Mouse (Mus musculus): ENCODE measurements at regions not wholly inside any gene's neighbourhood (a gene's known extent, or its start where the extent isn't known, plus 50 kb on each side); places are given as distances from the start of the nearest gene placed in this dataset.

- DNase-seq = no peak
Measured at GRCm38 (mm10) chr6:36058206-36058605, 329.7 kb upstream of the Chrm2 start.

- no peak for DNase-seq
Measured at GRCm38 (mm10) chr6:36060411-36060810, 327.5 kb upstream of the Chrm2 start.

- no peak for DNase-seq
Measured at GRCm38 (mm10) chr6:36064919-36065318, 323.0 kb upstream of the Chrm2 start.

GRCm38 (mm10) chr6:36068690-36069089, 319.2 kb upstream of the Chrm2 start:
- no peak for DNase-seq

GRCm38 (mm10) chr6:36079559-36079958, 308.3 kb upstream of the Chrm2 start:
- no peak for DNase-seq

GRCm38 (mm10) chr6:36093584-36093983, 294.3 kb upstream of the Chrm2 start:
- no peak for DNase-seq

GRCm38 (mm10) chr6:36094075-36094474, 293.8 kb upstream of the Chrm2 start:
- no peak for DNase-seq

- no peak for DNase-seq
Measured at GRCm38 (mm10) chr6:36097391-36097790, 290.5 kb upstream of the Chrm2 start.

- DNase-seq = peak; percentile 31
Measured at GRCm38 (mm10) chr6:36098179-36098578, 289.7 kb upstream of the Chrm2 start.

GRCm38 (mm10) chr6:36108830-36109229, 279.1 kb upstream of the Chrm2 start:
- DNase-seq = no peak

GRCm38 (mm10) chr6:36137223-36137622, 250.7 kb upstream of the Chrm2 start:
- no peak for DNase-seq

GRCm38 (mm10) chr6:36147267-36147666, 240.6 kb upstream of the Chrm2 start:
- DNase-seq = no peak

- no peak for DNase-seq
Measured at GRCm38 (mm10) chr6:36174514-36174913, 213.4 kb upstream of the Chrm2 start.

GRCm38 (mm10) chr6:36175112-36175511, 212.8 kb upstream of the Chrm2 start:
- DNase-seq = no peak

- DNase-seq = no peak
Measured at GRCm38 (mm10) chr6:36179895-36180294, 208.0 kb upstream of the Chrm2 start.

- no peak for DNase-seq
Measured at GRCm38 (mm10) chr6:36182698-36183097, 205.2 kb upstream of the Chrm2 start.

GRCm38 (mm10) chr6:36206666-36207065, 181.2 kb upstream of the Chrm2 start:
- DNase-seq = no peak

- DNase-seq = no peak
Measured at GRCm38 (mm10) chr6:36221308-36221707, 166.6 kb upstream of the Chrm2 start.

- DNase-seq = no peak
Measured at GRCm38 (mm10) chr6:36234438-36234837, 153.4 kb upstream of the Chrm2 start.

GRCm38 (mm10) chr6:36247027-36247426, 140.9 kb upstream of the Chrm2 start:
- DNase-seq = no peak

GRCm38 (mm10) chr6:36248219-36248618, 139.7 kb upstream of the Chrm2 start:
- no peak for DNase-seq

GRCm38 (mm10) chr6:36249047-36249446, 138.8 kb upstream of the Chrm2 start:
- peak; percentile 67 for DNase-seq

GRCm38 (mm10) chr6:36266717-36267402, 121.0 kb upstream of the Chrm2 start:
- no peak for DNase-seq

- DNase-seq = no peak
Measured at GRCm38 (mm10) chr6:36286664-36287063, 101.2 kb upstream of the Chrm2 start.

GRCm38 (mm10) chr6:36313586-36313985, 74.3 kb upstream of the Chrm2 start:
- DNase-seq = no peak

All from embryo, embryonic 11 days (tissue).